ENCODE assay signal across 13 mouse cellular contexts in the genomic region with DNA sequence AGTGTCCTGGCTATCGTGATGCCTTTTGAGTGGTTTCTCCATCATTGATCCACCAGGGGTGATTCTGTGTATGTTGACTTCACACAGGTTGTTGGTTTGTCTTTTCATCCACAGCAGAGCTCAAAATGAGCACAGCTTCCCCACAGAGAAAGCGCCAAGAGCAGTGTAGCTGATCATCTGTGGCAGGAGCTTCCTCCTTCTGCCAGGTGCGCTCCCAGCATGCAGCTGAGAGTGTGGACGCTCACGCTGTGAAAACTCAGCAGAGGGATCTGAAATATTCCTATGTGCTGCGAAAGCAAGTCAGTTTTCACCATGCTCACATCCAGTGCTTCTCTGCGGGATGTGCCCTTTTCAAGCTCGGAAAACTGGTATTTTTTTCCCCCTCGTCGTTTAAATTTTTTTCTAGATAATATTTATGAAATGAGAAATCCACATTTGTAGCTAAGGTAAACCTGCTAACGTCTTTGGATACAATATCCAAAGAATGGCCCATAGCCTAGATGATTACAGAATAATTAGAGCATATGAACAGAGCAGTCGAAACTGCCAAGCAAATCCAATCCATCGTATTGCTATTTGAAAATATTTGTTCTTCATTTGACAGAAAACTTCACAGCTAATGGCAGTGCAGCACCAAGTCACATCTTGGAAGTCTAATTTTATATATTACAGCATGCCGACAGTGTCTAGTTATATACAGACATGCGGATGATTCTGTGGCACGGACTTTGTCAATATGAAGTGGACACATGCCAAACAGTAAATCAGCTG.
DNase-seq lines count a peak whose midpoint lies in the region; ATAC-seq and TF ChIP-seq lines count a peak whose summit lies in the region.
"Had no signal": no experiment of that assay in that cellular context is flagged by ENCODE, and none has a peak within 500 bp of the region (broad histone marks: within the 10 kb centered on the region; RNA-seq: fewer than 3 reads in every experiment).

No protein-coding gene starts in this region.

- H3K4me1 ChIP-seq in forebrain, embryonic 14.5 days (ENCODE audit: control insufficient read depth, insufficient read depth, low read length): no peaks in the 10 kb centered on the region
- H3K4me1 ChIP-seq in forebrain, embryonic 10.5 days: no peaks in the 10 kb centered on the region
- H3K4me1 ChIP-seq in midbrain, embryonic 14.5 days (ENCODE audit: control insufficient read depth, insufficient read depth, low read length): no peaks in the 10 kb centered on the region
- H3K4me1 ChIP-seq in midbrain, embryonic 11.5 days (ENCODE audit: control insufficient read depth, insufficient read depth, low read length): no peaks in the 10 kb centered on the region
- H3K4me1 ChIP-seq in cerebellum, adult 2 months (ENCODE audit: control insufficient read depth, insufficient read depth, low read length): peaks cover 14% of the 10 kb centered on the region; the same call in 1 of the 2 replicates
- no peaks in the 10 kb centered on the region for H3K4me1 ChIP-seq in heart, adult 2 months (ENCODE audit: control insufficient read depth, insufficient read depth, low read length)
- H3K4me1 ChIP-seq: limb, embryonic 15.5 days had no signal

- peak; percentile 30 for DNase-seq in forebrain, embryonic 14.5 days (ENCODE audit: low spot score)
- no peak for DNase-seq in forebrain, embryonic 10.5 days (ENCODE audit: extremely low spot score, low spot score)
- peak; percentile 36 for DNase-seq in midbrain, embryonic 14.5 days
- DNase-seq in midbrain, embryonic 11.5 days (ENCODE audit: low spot score, missing footprints): no peak
- peak; percentile 97 to 99 for DNase-seq in cerebellum, adult 2 months
- DNase-seq in layer of hippocampus, adult 9-11 months: peak; percentile 9
- DNase-seq in heart, adult 2 months: no peak
- DNase-seq in gastrocnemius, postnatal 4 days (ENCODE audit: low spot score in 2 of 2): no peak
- DNase-seq: heart, adult 11 months; kidney, adult 11 months; lung, adult 2 months had no signal

- H3K4me2 ChIP-seq in forebrain, embryonic 14.5 days (ENCODE audit: low read length): no peak overlapping the region
- H3K4me2 ChIP-seq in midbrain, embryonic 14.5 days (ENCODE audit: low read length): no peak overlapping the region
- no peak overlapping the region for H3K4me2 ChIP-seq in midbrain, embryonic 11.5 days
- H3K4me2 ChIP-seq: limb, embryonic 15.5 days had no signal

- peak; percentile 26; the same call in 1 of the 2 replicates for TF ChIP-seq POLR2A in cerebellum, adult 2 months (IDR thresholded peaks at IDR 0.05; ENCODE audit: borderline replicate concordance, insufficient read depth, low read length)
- TF ChIP-seq POLR2A in heart, adult 2 months (IDR thresholded peaks at IDR 0.05; ENCODE audit: insufficient read depth, low read depth, low read length): no peak

- no peaks in the 10 kb centered on the region for H3K9me3 ChIP-seq in forebrain, embryonic 14.5 days (replicated peaks; ENCODE audit: control insufficient read depth, low read length)
- no peaks in the 10 kb centered on the region for H3K9me3 ChIP-seq in forebrain, embryonic 10.5 days
- H3K9me3 ChIP-seq in midbrain, embryonic 14.5 days (ENCODE audit: control insufficient read depth, low read length): no peaks in the 10 kb centered on the region
- H3K9me3 ChIP-seq in midbrain, embryonic 11.5 days (ENCODE audit: control insufficient read depth, low read length): no peaks in the 10 kb centered on the region
- H3K9me3 ChIP-seq: limb, embryonic 15.5 days had no signal

- no peaks in the 10 kb centered on the region for H3K27me3 ChIP-seq in forebrain, embryonic 14.5 days (replicated peaks; ENCODE audit: control insufficient read depth, insufficient read depth, low read length)
- H3K27me3 ChIP-seq in forebrain, embryonic 10.5 days (ENCODE audit: poor library complexity, severe bottlenecking): no peaks in the 10 kb centered on the region
- H3K27me3 ChIP-seq in midbrain, embryonic 14.5 days (ENCODE audit: control insufficient read depth, insufficient read depth, low read length): no peaks in the 10 kb centered on the region
- H3K27me3 ChIP-seq in midbrain, embryonic 11.5 days (ENCODE audit: control insufficient read depth, insufficient read depth, low read length): no peaks in the 10 kb centered on the region
- no peaks in the 10 kb centered on the region for H3K27me3 ChIP-seq in cerebellum, adult 2 months (ENCODE audit: control insufficient read depth, insufficient read depth, low read length)
- no peaks in the 10 kb centered on the region for H3K27me3 ChIP-seq in heart, adult 2 months (ENCODE audit: control insufficient read depth, insufficient read depth, low read length)
- H3K27me3 ChIP-seq: limb, embryonic 15.5 days had no signal

- WGBS in forebrain, embryonic 14.5 days: 72% methylated on average over 16 of the region's 16 CpGs
- WGBS in forebrain, embryonic 10.5 days: 80% methylated on average over 16 of the region's 16 CpGs
- 77% methylated on average over 16 of the region's 16 CpGs for WGBS in midbrain, embryonic 14.5 days
- 80% methylated on average over 16 of the region's 16 CpGs for WGBS in midbrain, embryonic 11.5 days
- WGBS in cerebellum, adult 2 months: 9% methylated on average over 16 of the region's 16 CpGs
- 72% methylated on average over 16 of the region's 16 CpGs for WGBS in heart, adult 2 months

- no peak overlapping the region for H3K27ac ChIP-seq in forebrain, embryonic 14.5 days (ENCODE audit: low read depth, low read length)
- H3K27ac ChIP-seq in forebrain, embryonic 10.5 days: no peak overlapping the region
- H3K27ac ChIP-seq in midbrain, embryonic 14.5 days (replicated peaks; ENCODE audit: low read depth, low read length): no peak overlapping the region
- no peak overlapping the region for H3K27ac ChIP-seq in midbrain, embryonic 11.5 days (ENCODE audit: low read depth, low read length)
- peak overlapping the region; percentile 76; the same call in 1 of the 2 replicates for H3K27ac ChIP-seq in cerebellum, adult 2 months (ENCODE audit: insufficient read depth, low read length)
- H3K27ac ChIP-seq in heart, adult 2 months: no peak overlapping the region
- H3K27ac ChIP-seq: limb, embryonic 15.5 days had no signal

- H3K9ac ChIP-seq in forebrain, embryonic 14.5 days (ENCODE audit: low read length): no peak overlapping the region
- H3K9ac ChIP-seq in midbrain, embryonic 14.5 days (replicated peaks; ENCODE audit: low read length): no peak overlapping the region
- no peak overlapping the region for H3K9ac ChIP-seq in midbrain, embryonic 11.5 days (ENCODE audit: low read length)
- H3K9ac ChIP-seq in heart, adult 2 months (ENCODE audit: low read depth, low read length): no peak overlapping the region
- H3K9ac ChIP-seq: limb, embryonic 15.5 days had no signal

- no peak for TF ChIP-seq CTCF in cerebellum, adult 2 months (IDR thresholded peaks at IDR 0.05; ENCODE audit: borderline replicate concordance, insufficient read depth, low read depth, low read length)
- no peak for TF ChIP-seq CTCF in heart, adult 2 months (IDR thresholded peaks at IDR 0.05)

- TF ChIP-seq EP300 in heart, adult 2 months (IDR thresholded peaks at IDR 0.05; ENCODE audit: insufficient read depth, low read depth, low read length): no peak

- ATAC-seq in forebrain, embryonic 14.5 days: peak; percentile 34; the same call in 1 of the 2 replicates
- ATAC-seq in midbrain, embryonic 14.5 days (ENCODE audit: low FRiP score, low TSS enrichment): no peak
- no peak for ATAC-seq in midbrain, embryonic 11.5 days (ENCODE audit: low FRiP score)

- intact Hi-C loops in heart, adult 2 months (cut with DNase I): no loop called here

- no peak overlapping the region for H3K4me3 ChIP-seq in forebrain, embryonic 14.5 days (ENCODE audit: low read depth, low read length)
- no peak overlapping the region for H3K4me3 ChIP-seq in forebrain, embryonic 10.5 days
- H3K4me3 ChIP-seq in midbrain, embryonic 14.5 days (replicated peaks; ENCODE audit: low read depth, low read length): no peak overlapping the region
- no peak overlapping the region for H3K4me3 ChIP-seq in midbrain, embryonic 11.5 days (ENCODE audit: low read depth, low read length)
- H3K4me3 ChIP-seq in cerebellum, adult 2 months (replicated peaks; ENCODE audit: insufficient read depth, low read depth, low read length): no peak overlapping the region
- no peak overlapping the region for H3K4me3 ChIP-seq in heart, adult 2 months
- H3K4me3 ChIP-seq: limb, embryonic 15.5 days; myocyte had no signal

- H3K79me2 ChIP-seq in heart, adult 2 months (replicated peaks; ENCODE audit: control insufficient read depth, insufficient read depth, low read length): no peaks in the 10 kb centered on the region

- no peaks in the 10 kb centered on the region for H3K36me3 ChIP-seq in forebrain, embryonic 14.5 days (ENCODE audit: control insufficient read depth, insufficient read depth, low read length)
- no peaks in the 10 kb centered on the region for H3K36me3 ChIP-seq in forebrain, embryonic 10.5 days (replicated peaks)
- H3K36me3 ChIP-seq in midbrain, embryonic 14.5 days (ENCODE audit: control insufficient read depth, insufficient read depth, low read length): no peaks in the 10 kb centered on the region
- H3K36me3 ChIP-seq in midbrain, embryonic 11.5 days (ENCODE audit: control insufficient read depth, insufficient read depth, low read length): no peaks in the 10 kb centered on the region
- no peaks in the 10 kb centered on the region for H3K36me3 ChIP-seq in heart, adult 2 months (ENCODE audit: control insufficient read depth, insufficient read depth, low read length)
- H3K36me3 ChIP-seq: limb, embryonic 15.5 days had no signal

Comparison
In these comparisons a context has a peak if more than half of its experiments do, and no peak if none do; other contexts are left out.
1. DNase-seq: peak in forebrain, embryonic 14.5 days (single experiment), midbrain, embryonic 14.5 days (single experiment), cerebellum, adult 2 months (2 of 2) and layer of hippocampus, adult 9-11 months (single experiment); none in forebrain, embryonic 10.5 days (single experiment), midbrain, embryonic 11.5 days (single experiment), heart, adult 2 months (0 of 2) and gastrocnemius, postnatal 4 days (0 of 2).